Mouse (Mus musculus) midbrain, embryonic 15.5 days (tissue): ENCODE data around the gene Slc7a11. TPM values are rescaled to one million over a fixed set of nuclear protein-coding genes. Genes with fewer than 3 reads are reported as not detected.

Source experiments
- ATAC-seq: fragments of 200-750 bp; cut with Nextera tagmentation; replicated peaks from 2 replicates; pipeline ENCODE4 v1.8.0; 2017; ENCODE audit warnings: moderate TSS enrichment
- H3K27ac ChIP-seq: fragments of 300-500 bp; sonication (generic); 2 replicates; pipeline ENCODE4 v1.5.1; 2015; ENCODE audit warnings: mild to moderate bottlenecking, inconsistent platforms
- H3K27me3 ChIP-seq: fragments of 300-500 bp; sonication (generic); replicated peaks from 2 replicates; pipeline ENCODE4 v1.6.1; 2015; ENCODE audit warnings: inconsistent platforms
- H3K36me3 ChIP-seq: fragments of 300-500 bp; sonication (generic); replicated peaks from 2 replicates; pipeline ENCODE4 v1.6.1; 2015; ENCODE audit warnings: inconsistent platforms
- H3K4me1 ChIP-seq: fragments of 300-500 bp; sonication (generic); 2 replicates; pipeline ENCODE4 v1.6.1; 2015; ENCODE audit warnings: inconsistent platforms
- H3K4me2 ChIP-seq: fragments of 300-500 bp; sonication (generic); 2 replicates; pipeline ENCODE4 v1.6.1; 2015; ENCODE audit warnings: inconsistent platforms, mild to moderate bottlenecking, moderate library complexity
- H3K4me3 ChIP-seq: fragments of 300-500 bp; sonication (generic); 2 replicates; pipeline ENCODE4 v1.5.1; 2015; ENCODE audit warnings: mild to moderate bottlenecking, inconsistent platforms
- H3K9ac ChIP-seq: fragments of 300-500 bp; sonication (generic); 2 replicates; pipeline ENCODE4 v1.6.1; 2015; ENCODE audit warnings: mild to moderate bottlenecking, inconsistent platforms
- H3K9me3 ChIP-seq: fragments of 300-500 bp; sonication (generic); 2 replicates; pipeline ENCODE4 v1.6.1; 2016; ENCODE audit warnings: inconsistent platforms
- WGBS: fragments of 180-500 bp; shearing (Covaris S2); methylation state at CpG from one replicate; pipeline ENCODE4 v1.1.7; 2015; ENCODE audit warnings: mixed read lengths; 5-methylcytosine and 5-hydroxymethylcytosine counted together
- polyA plus RNA-seq: library from polyadenylated mRNA; unstranded; fragments of >200 nt; fragmentation: Nextera tagmentation; extraction: Ambion mirVana; gene quantifications from 2 replicates; pipeline ENCODE4 v1.2.1, GENCODE M21; 2015

Gene Slc7a11
- polyA plus RNA-seq, 1 experiment from 2014 or later = 2.2 TPM

GRCm38 (mm10) chr3:49908426-49909341, 534.7 kb downstream of the Slc7a11 start:
- Histone ChIP-seq H3K4me1 (no peaks in the 10 kb centered on the region), H3K4me3 (no peak overlapping the region), H3K9me3 (no peaks in the 10 kb centered on the region), H3K27ac (no peak overlapping the region), H3K4me2 (no peak overlapping the region), H3K9ac (no peak overlapping the region), H3K36me3 (no peaks in the 10 kb centered on the region), H3K27me3 (no peaks in the 10 kb centered on the region)
- ATAC-seq = no peak
- 54% methylated on average over 12 of the region's 12 CpGs for WGBS

- H3K27me3 ChIP-seq = no peaks in the 10 kb centered on the region
- no peaks in the 10 kb centered on the region for H3K4me1 ChIP-seq
- no peak overlapping the region for H3K4me2 ChIP-seq
- H3K27ac ChIP-seq = no peak overlapping the region
- no peak overlapping the region for H3K4me3 ChIP-seq
- no peak for ATAC-seq
- no peak overlapping the region for H3K9ac ChIP-seq
- no peaks in the 10 kb centered on the region for H3K9me3 ChIP-seq
- no peaks in the 10 kb centered on the region for H3K36me3 ChIP-seq
These were observed 549.5 kb downstream of the Slc7a11 start for GRCm38 (mm10) chr3:49893945-49894344.

- H3K4me2 ChIP-seq = no peak overlapping the region
- H3K9ac ChIP-seq = no peak overlapping the region
- H3K36me3 ChIP-seq = no peaks in the 10 kb centered on the region
- no peaks in the 10 kb centered on the region for H3K9me3 ChIP-seq
- 33% methylated on average over 2 of the region's 2 CpGs for WGBS
- no peak overlapping the region for H3K27ac ChIP-seq
- peaks cover 4% of the 10 kb centered on the region; the same call in 1 of the 2 replicates for H3K4me1 ChIP-seq
- H3K4me3 ChIP-seq = no peak overlapping the region
- H3K27me3 ChIP-seq = no peaks in the 10 kb centered on the region
- ATAC-seq = peak; percentile 42; the same call in 1 of the 2 replicates
These were observed 556.1 kb downstream of the Slc7a11 start for GRCm38 (mm10) chr3:49887359-49887758.

- Histone ChIP-seq H3K4me2 (0 out of 2 replicates have a peak overlapping the region, but pooled peaks have one; percentile 11), H3K9me3 (no peaks in the 10 kb centered on the region), H3K9ac (no peak overlapping the region), H3K27ac (no peak overlapping the region), H3K4me3 (no peak overlapping the region), H3K36me3 (no peaks in the 10 kb centered on the region), H3K27me3 (no peaks in the 10 kb centered on the region), H3K4me1 (peaks cover 4% of the 10 kb centered on the region; the same call in 1 of the 2 replicates)
- peak; percentile 95 for ATAC-seq
- WGBS = 8% methylated on average over 8 of the region's 8 CpGs
These were observed 557.0 kb downstream of the Slc7a11 start for GRCm38 (mm10) chr3:49886220-49886945.

- no peaks in the 10 kb centered on the region for H3K27me3 ChIP-seq
- ATAC-seq = no peak
These were observed 562.9 kb downstream of the Slc7a11 start for GRCm38 (mm10) chr3:49880496-49880895.

GRCm38 (mm10) chr3:49870786-49871185, 572.6 kb downstream of the Slc7a11 start:
- ATAC-seq = no peak
- WGBS = 66% methylated on average over 3 of the region's 3 CpGs
- Histone ChIP-seq H3K4me3 (no peak overlapping the region), H3K9ac (no peak overlapping the region), H3K36me3 (no peaks in the 10 kb centered on the region), H3K27me3 (no peaks in the 10 kb centered on the region), H3K4me2 (no peak overlapping the region), H3K27ac (no peak overlapping the region), H3K9me3 (no peaks in the 10 kb centered on the region), H3K4me1 (peaks cover 23% of the 10 kb centered on the region)

More at GRCm38 (mm10) chr3:49880496-49880895, 562.9 kb downstream of the Slc7a11 start:
- no peak overlapping the region for H3K4me3 ChIP-seq
- no peaks in the 10 kb centered on the region for H3K36me3 ChIP-seq
- no peak overlapping the region for H3K27ac ChIP-seq
- H3K9me3 ChIP-seq = no peaks in the 10 kb centered on the region
- H3K4me2 ChIP-seq = no peak overlapping the region
- H3K4me1 ChIP-seq = no peaks in the 10 kb centered on the region
- no peak overlapping the region for H3K9ac ChIP-seq

- Histone ChIP-seq H3K4me1 (peaks cover 24% of the 10 kb centered on the region), H3K4me3 (no peak overlapping the region), H3K27ac (peak overlapping the region; percentile 55), H3K36me3 (no peaks in the 10 kb centered on the region), H3K9ac (no peak overlapping the region), H3K27me3 (no peaks in the 10 kb centered on the region), H3K9me3 (no peaks in the 10 kb centered on the region), H3K4me2 (peak overlapping the region; percentile 11; the same call in 1 of the 2 replicates)
- WGBS = 11% methylated on average over 4 of the region's 4 CpGs
- ATAC-seq = peak; percentile 65
These were observed 575.3 kb downstream of the Slc7a11 start for GRCm38 (mm10) chr3:49867951-49868584.

- no peak overlapping the region for H3K4me3 ChIP-seq
- no peaks in the 10 kb centered on the region for H3K27me3 ChIP-seq
- H3K9ac ChIP-seq = no peak overlapping the region
- no peak for ATAC-seq
- H3K36me3 ChIP-seq = no peaks in the 10 kb centered on the region
- H3K27ac ChIP-seq = peak overlapping the region; percentile 55
- H3K4me1 ChIP-seq = peaks cover 24% of the 10 kb centered on the region
- H3K9me3 ChIP-seq = no peaks in the 10 kb centered on the region
- 21% methylated on average over 7 of the region's 7 CpGs for WGBS
- H3K4me2 ChIP-seq = peak overlapping the region; percentile 11; the same call in 1 of the 2 replicates
These were observed 576.1 kb downstream of the Slc7a11 start for GRCm38 (mm10) chr3:49867147-49867950.

- 9% methylated on average over 11 of the region's 11 CpGs for WGBS
- Histone ChIP-seq H3K9ac (no peak overlapping the region), H3K4me1 (peaks cover 24% of the 10 kb centered on the region), H3K4me3 (no peak overlapping the region), H3K4me2 (peak overlapping the region; percentile 21), H3K27me3 (no peaks in the 10 kb centered on the region), H3K9me3 (no peaks in the 10 kb centered on the region), H3K36me3 (no peaks in the 10 kb centered on the region), H3K27ac (peak overlapping the region; percentile 19; the same call in 1 of the 2 replicates)
- ATAC-seq = peak; percentile 89
These were observed 577.3 kb downstream of the Slc7a11 start for GRCm38 (mm10) chr3:49866061-49866515.

GRCm38 (mm10) chr3:49856797-49857196, 586.6 kb downstream of the Slc7a11 start:
- H3K4me3 ChIP-seq = no peak overlapping the region

GRCm38 (mm10) chr3:49854277-49854676, 589.1 kb downstream of the Slc7a11 start:
- ATAC-seq = no peak
- Histone ChIP-seq H3K36me3 (no peaks in the 10 kb centered on the region), H3K4me1 (no peaks in the 10 kb centered on the region), H3K9me3 (no peaks in the 10 kb centered on the region), H3K9ac (no peak overlapping the region), H3K4me3 (no peak overlapping the region), H3K4me2 (no peak overlapping the region), H3K27me3 (no peaks in the 10 kb centered on the region), H3K27ac (no peak overlapping the region)
- WGBS = 87% methylated on average over 2 of the region's 2 CpGs

More at GRCm38 (mm10) chr3:49856797-49857196, 586.6 kb downstream of the Slc7a11 start:
- WGBS = 59% methylated on average over 4 of the region's 4 CpGs
- Histone ChIP-seq H3K9me3 (no peaks in the 10 kb centered on the region), H3K27me3 (no peaks in the 10 kb centered on the region), H3K4me1 (no peaks in the 10 kb centered on the region), H3K36me3 (no peaks in the 10 kb centered on the region), H3K9ac (no peak overlapping the region), H3K27ac (no peak overlapping the region), H3K4me2 (no peak overlapping the region)
- no peak for ATAC-seq
